Mouse (Mus musculus): ENCODE measurements at regions not wholly inside any gene's neighbourhood (a gene's known extent, or its start where the extent isn't known, plus 50 kb on each side); places are given as distances from the start of the nearest gene placed in this dataset.

DNA sequence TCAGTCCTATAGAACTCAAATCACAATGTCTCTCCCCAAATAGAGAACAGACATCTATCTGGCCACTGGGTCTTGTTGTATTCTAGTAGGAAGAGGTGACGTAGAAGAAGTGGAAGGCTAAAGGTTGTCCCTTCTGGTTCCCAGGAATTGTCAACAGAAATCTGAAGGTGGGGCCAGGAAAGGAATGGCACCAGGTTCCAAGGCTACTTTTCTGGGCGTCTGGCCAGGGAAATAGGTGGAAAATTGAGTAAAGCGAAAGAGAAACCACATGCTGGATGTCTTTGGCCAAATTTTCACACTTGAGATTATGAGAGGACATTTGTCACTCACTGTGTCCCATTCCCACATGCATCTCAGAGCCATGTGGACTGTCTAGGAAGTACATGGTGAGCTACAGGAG is 69.7 kb downstream of the Ddx3x start:
- no peak for TF ChIP-seq EP300 (IDR thresholded peaks at IDR 0.05; ENCODE audit: insufficient read depth, low read depth, low read length)
- no peak for TF ChIP-seq POLR2A (IDR thresholded peaks at IDR 0.05; ENCODE audit: insufficient read depth, low read depth, low read length)
- TF ChIP-seq CTCF (IDR thresholded peaks at IDR 0.05): no peak

Measured in heart, adult 2 months (tissue).